Mouse (Mus musculus): ENCODE data around the gene Sap25.

DNA sequence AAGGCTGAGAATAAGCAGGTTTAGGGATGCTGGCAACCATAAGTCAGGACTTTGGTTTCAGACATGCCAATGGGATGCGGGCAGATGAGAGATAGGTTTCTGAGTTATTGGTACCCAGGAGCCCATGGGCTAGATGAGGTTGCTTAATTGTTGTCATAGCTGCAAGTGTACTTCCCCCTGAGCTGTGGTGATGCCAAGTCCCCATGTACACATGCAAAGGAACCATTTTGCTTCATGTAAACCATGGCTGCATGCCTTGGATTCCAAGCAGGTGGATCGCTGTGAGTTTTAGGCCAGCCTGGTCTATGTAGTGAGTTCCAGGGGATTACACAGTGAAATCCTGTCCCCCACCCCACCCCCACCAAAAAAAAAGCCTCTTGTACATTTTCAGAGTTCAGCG, 44.5 kb downstream of the Sap25 start:
- no peak for TF ChIP-seq CTCF (IDR thresholded peaks at IDR 0.05)
- TF ChIP-seq EP300 (IDR thresholded peaks at IDR 0.05; ENCODE audit: insufficient read depth, low read depth, low read length) = no peak

Data from heart, adult 2 months (tissue).